Mouse (Mus musculus): ENCODE measurements around the gene Maml2.

Maml2 gene

GRCm38 (mm10) chr9:13533076-13533707, 235.4 kb downstream of the Maml2 start:
- DNase-seq (ENCODE audit: low spot score in 2 of 2), result no peak

DNA sequence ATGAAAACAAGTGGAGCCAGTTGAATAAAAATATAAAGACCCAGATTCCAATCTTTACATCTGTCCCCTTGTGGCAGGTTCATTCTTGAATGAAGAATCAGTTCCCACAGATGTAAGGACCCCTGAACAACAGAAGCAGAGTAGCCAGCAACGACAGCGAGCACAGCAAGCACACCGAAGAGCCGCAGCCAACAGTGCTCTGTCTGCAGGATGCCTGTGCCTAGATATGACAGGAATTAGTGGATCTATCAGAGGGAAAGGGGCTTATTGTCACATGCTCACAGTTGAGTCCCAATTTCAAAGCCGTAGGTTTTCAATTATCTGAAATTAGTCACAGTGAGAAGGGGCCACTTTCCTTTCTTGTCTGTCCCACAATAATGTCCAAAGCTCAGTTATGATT, 238.0 kb downstream of the Maml2 start:
- no peak for DNase-seq (ENCODE audit: low spot score in 2 of 2)

- no peak for DNase-seq (ENCODE audit: low spot score in 2 of 2)
These were observed 238.9 kb downstream of the Maml2 start for GRCm38 (mm10) chr9:13536419-13537261.

- no peak for DNase-seq (ENCODE audit: low spot score in 2 of 2)
These were observed 240.4 kb downstream of the Maml2 start for GRCm38 (mm10) chr9:13538200-13538599.

DNA sequence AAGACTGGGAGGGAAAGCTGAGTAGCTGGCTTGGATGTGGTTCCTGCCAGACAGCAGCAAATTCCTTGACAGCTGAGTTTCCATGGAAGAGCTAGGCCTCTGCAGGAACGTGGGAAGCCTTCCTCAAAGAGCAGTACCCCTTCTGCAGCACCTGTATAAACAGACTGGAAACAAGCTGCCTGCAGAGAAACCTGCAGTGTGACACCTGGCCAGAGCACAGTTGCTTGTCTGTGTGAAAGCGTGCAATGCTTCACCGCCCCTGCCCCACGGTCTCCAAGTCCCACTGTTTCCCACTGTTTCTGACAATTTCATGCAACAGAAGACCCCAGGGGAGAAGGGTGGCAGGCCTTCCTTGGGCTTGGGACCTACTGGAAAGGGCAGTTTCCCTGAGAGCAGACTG, 241.8 kb downstream of the Maml2 start:
- DNase-seq (ENCODE audit: low spot score in 2 of 2), result no peak

DNA sequence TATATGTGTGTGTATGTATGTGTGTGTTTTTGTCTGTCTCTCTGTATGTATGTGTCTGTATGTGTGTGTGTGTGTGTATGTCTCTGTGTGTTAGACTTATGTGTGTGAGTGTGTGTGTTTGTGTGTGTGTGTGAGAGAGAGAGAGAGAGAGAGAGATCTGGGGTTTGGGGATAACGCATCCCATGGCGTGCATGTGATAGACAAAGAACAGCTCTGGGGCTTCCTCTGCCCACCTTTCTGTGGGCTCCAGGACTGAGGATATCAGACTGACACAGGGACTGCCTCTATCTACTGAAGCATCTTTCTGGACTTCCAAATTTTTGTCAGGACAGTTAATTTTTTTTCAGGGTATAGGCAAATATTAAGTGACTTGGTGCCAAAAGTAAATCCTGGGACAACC, 242.5 kb downstream of the Maml2 start:
- no peak for DNase-seq (ENCODE audit: low spot score in 2 of 2)

GRCm38 (mm10) chr9:13540781-13541180, 243.0 kb downstream of the Maml2 start:
- DNase-seq (ENCODE audit: low spot score in 2 of 2), result no peak

GRCm38 (mm10) chr9:13543167-13543566, 245.4 kb downstream of the Maml2 start:
- no peak for DNase-seq (ENCODE audit: low spot score in 2 of 2)

DNA sequence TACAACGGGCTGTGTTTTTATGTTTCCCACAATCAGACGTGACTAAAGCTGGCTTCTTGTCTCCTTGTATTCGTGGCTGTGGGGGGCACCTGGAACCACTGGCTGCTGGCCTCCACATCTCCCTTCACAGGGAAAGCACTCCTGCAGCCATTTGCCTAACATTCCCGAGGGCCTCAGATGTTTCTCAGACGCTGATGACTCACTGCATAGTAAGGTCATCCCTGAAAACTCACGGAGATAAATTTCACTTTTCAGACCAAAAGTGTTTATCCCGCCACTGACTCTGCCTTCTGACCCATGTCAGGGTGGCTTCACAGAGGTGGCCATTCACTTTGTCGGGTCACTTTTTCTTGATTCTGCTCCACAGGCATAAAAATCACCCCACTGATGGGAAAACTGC, 246.4 kb downstream of the Maml2 start:
- no peak for DNase-seq (ENCODE audit: low spot score in 2 of 2)

DNA sequence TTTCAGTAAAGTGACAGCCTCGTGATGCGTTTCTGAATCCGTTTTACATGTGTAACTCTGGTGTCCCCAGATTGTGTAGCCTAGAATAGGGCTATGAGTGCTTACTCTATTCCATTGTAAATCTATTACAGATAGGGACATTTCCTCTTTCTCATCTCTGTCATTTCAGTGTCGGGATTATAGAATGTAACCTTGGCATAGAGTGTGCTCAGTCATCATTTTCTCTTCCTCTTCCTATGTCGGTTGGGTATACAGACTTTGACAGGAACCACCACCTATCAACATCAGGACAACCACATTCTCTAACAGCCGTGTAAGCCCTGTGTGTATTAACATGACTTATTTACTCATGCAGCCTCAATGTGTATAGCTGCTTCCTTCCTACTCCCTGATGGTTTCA, 248.0 kb downstream of the Maml2 start:
- no peak for DNase-seq (ENCODE audit: low spot score in 2 of 2)

DNA sequence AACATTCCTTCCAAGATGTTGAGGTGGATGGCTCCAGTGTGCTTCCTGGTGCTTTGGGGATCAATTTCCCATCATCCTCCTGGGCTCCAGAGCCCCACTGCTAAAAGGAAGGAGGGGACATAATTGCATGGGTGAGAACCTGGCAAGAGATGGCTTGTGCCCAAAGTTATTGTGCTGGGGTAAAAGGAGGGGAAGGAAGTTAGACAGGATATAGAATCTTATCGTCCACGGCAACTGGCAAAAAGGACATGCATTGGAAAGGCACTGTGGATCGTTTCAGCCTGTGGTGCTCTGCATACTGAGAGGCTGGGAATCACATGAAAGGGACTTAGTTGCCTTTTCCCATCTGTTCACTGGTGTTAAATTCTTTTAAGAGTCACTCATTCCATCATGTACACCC, 252.2 kb downstream of the Maml2 start:
- DNase-seq (ENCODE audit: low spot score in 2 of 2), result no peak

DNA sequence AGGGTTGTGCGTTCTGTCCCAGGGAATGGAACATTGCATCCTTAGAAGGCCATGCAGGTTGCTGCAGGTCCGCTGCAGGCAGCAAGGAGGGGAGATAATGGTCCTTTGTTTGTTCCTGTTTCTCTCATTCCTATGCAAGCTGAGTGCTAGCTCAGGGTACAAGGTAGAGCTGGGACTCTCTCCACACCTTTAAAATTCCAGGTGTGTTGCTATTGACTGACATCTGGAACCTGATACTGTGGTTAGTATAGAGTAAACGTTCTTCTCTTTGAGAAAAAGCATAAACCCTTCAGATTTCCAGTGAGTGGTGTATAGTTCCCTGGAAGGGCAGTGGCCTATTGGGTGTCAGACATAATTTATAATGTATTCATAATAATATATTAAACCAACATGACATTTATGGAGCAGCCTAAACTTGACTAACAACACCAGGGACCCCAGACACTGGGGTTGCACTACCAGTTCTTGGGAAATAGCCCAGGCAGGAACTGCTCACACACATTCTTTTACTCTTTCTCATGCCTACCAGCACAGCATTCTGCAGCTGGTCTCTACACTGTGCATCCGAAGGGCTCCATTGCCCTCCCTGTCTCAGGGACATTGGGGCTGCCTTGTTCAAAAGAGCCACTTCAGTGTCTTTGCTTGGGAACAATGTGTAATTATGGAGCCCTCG, 254.8 kb downstream of the Maml2 start:
- no peak for DNase-seq (ENCODE audit: low spot score in 2 of 2)

DNA sequence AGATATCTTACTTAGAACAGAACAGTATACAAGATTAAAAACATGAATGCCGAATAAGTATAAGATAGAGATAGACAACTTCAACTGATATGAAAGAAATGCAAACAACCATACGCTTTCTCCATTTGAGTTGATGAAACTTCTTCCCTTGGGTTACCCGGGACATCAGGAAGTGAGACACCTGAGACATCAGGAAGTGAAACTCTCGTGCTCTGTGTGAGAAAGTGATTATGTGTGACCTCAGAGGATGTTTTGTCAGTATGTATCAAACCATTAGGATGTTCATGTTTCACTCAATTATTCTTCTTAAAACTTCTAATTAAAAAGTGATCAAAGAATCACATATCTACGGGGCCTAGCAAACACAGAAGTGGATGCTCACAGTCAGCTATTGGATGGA, 257.0 kb downstream of the Maml2 start:
- DNase-seq (ENCODE audit: low spot score in 2 of 2), result no peak

DNA sequence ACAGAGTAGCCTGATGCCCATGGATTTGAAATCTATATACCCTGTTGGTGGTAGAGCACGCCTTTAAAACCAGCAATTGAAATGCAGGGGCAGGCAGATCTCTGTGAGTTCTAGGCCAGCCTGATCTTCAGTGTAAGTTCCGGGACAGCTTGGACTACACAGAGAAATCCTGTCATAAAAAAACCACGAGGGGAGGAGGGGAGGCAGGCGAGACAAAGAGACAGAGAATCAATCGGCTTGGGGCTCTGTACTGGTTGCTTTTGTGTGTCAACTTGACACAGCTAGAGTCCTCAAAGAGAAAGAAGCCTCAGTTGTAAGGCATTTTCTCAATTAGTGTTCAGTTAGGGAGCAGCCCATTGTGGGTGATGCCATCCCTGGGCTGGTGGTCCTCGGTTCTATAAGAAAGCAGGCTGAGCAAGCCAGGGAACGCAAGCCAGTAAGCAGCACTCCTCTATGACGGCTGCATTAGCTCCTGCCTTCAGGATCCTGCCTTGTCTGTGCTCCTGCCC, 258.3 kb downstream of the Maml2 start:
- DNase-seq (ENCODE audit: low spot score in 2 of 2), result no peak

- no peak for DNase-seq (ENCODE audit: low spot score in 2 of 2)
These were observed 258.9 kb downstream of the Maml2 start for GRCm38 (mm10) chr9:13556696-13557095.

DNA sequence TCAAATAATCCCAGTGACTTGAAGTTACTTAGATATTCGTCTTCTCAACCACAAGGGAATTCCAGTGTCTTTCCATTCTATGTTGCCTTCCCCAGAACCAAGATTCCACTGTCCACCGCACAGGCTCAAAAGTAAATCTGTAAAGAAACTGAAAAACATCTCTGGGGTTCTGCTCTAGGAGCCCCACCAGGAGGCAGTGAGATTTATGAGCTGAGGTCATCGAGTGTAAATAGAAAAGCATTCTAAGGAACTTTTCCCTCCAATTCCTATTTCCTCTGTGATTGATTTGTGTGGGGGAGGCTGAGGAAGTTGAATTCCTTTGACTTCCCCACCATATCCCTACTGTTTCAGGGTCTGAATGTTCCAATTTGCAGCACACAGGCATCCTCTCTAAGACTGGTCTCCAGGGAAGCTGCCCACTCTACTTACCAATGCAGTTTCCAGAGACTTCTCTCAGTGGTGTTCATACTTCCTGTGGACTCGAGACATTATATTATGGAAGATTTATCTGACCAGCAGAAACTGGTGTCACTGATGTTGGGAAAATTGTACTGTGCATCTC, 261.1 kb downstream of the Maml2 start:
- no peak for DNase-seq (ENCODE audit: low spot score in 2 of 2)

DNA sequence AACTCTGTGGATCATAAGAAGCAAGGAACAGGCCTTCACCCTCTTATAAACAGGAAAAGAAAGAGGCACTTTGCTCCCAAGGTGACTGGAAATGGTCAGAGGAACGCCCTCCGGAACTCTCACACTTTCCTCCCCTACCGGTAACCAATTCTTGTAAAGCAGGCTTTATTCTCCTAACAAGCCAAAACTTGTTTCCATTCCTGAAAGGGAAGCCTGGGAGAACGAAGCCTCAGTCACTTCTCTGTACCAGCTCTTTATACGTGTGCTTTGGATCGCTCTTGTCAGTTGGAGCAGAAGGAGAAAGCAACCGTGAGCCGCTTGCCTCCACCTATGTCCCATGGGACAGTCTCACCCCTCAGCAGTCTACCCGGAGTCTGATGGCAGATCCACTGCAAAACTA, 262.9 kb downstream of the Maml2 start:
- DNase-seq (ENCODE audit: low spot score in 2 of 2), result no peak

- no peak for DNase-seq (ENCODE audit: low spot score in 2 of 2)
These were observed 263.6 kb downstream of the Maml2 start for GRCm38 (mm10) chr9:13561335-13561734.

- peak in 1 of 2 experiments; percentile 24 for DNase-seq (ENCODE audit: low spot score in 2 of 2)
These were observed 266.0 kb downstream of the Maml2 start for GRCm38 (mm10) chr9:13563475-13564414.

DNA sequence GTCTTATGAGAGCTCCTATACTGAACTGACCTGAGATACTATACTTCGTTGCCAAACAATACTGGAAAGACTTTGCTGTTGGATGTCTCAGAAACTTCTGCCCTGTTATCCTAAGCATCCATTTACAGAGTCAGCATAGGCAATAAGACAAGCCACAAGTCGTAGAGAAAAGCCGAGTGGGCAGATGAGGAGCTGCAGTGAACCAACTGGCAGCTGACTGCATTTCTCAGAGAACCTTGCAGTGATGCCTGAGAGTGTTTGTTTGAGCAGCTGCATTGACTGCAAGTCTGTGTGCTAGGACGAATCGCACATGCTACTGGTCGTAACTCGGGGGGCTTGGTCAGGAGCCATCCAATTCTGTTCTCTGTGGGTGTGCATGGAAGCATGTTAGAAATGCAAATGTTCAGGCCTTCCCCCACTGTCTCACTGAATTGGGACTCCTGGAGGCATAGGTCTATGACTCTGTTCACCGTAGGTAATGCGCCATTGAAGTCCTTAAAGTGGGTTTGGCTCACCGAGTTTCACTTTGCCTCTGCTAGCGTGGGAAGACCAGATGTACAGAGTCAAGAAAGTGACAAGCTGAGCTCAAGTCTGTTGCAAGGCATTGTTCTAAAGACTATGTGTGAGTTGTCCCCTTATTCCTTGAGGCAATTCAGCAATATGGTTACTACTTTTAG, 267.7 kb downstream of the Maml2 start:
- no peak for DNase-seq (ENCODE audit: low spot score in 2 of 2)

Data from frontal cortex, postnatal 14 days (tissue).